Mouse (Mus musculus): ENCODE results near the gene Jmy.

Jmy gene

DNA sequence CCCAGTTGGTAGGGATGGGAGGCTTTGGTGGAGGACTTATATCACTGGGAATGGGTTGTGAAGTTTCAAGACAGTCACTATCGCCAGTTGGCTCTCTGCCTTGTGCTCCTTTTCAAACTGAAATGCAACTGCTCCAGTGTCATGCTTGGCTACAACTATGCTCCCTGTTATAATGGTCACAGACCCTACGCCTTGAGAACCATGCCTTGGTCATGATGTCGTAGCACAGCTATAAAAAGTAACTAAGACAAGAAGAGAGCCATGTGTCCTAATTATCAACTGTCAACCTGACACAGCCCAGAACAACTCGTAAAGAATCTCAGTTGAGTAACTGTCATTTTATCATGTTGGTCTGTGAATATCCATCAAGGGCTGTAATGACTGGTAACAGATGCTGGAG, 41.0 kb downstream of the Jmy start:
- DNase-seq, result peak; percentile 6

DNA sequence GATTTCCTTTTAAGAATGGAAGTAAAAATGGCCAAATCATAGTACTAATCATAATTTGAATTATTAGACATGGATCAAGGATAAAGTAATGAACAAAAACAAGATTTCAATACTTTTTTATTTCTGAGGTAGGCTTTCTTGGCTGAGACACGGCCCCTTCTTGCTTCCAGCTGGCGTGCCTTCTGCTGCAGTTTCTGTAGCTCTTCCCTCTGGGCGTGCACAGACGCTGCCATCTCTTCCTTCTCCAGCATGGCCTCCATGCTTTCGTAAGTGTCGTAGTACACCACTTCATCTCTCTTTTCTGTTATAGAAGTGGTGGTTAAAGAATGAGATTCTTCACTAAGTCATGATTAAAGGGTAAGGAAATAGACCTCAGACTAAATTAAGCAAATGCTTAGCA, 46.3 kb downstream of the Jmy start:
- no peak for DNase-seq

DNA sequence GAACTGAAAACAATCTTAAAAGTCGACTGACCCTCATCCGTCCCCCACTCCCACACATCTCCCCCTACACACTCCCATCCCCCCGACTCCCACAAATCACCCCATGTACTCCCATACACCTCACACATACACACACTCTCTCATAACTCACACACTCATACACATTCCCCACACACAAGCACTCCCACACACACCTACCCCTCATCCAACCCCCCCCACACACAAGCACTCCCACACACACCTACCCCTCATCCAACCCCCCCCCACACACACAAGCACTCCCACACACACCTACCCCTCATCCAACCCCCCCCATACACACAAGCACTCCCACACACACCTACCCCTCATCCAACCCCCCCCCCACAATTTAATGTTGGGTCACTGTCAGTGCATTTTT, 59.4 kb downstream of the Jmy start:
- no peak for DNase-seq

DNA sequence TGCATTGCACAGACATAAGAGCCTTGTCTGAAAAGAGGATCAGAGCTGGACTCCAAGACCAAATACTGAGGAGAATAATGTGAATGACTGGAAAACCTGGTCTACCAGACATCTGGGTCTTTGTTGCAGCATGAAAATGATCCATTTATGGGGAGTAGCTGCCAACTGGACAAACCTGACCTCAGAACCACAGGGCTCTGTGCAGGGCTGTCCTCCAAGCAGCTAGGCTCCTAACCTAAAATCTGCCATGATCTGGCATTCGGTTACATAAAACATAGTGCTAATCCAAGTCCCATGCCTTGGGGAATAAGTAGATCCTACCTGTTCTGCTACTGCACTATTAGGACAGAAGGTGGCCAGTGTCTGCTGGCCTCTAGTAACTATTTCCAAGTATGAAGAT, 70.4 kb downstream of the Jmy start:
- DNase-seq, result no peak

DNA sequence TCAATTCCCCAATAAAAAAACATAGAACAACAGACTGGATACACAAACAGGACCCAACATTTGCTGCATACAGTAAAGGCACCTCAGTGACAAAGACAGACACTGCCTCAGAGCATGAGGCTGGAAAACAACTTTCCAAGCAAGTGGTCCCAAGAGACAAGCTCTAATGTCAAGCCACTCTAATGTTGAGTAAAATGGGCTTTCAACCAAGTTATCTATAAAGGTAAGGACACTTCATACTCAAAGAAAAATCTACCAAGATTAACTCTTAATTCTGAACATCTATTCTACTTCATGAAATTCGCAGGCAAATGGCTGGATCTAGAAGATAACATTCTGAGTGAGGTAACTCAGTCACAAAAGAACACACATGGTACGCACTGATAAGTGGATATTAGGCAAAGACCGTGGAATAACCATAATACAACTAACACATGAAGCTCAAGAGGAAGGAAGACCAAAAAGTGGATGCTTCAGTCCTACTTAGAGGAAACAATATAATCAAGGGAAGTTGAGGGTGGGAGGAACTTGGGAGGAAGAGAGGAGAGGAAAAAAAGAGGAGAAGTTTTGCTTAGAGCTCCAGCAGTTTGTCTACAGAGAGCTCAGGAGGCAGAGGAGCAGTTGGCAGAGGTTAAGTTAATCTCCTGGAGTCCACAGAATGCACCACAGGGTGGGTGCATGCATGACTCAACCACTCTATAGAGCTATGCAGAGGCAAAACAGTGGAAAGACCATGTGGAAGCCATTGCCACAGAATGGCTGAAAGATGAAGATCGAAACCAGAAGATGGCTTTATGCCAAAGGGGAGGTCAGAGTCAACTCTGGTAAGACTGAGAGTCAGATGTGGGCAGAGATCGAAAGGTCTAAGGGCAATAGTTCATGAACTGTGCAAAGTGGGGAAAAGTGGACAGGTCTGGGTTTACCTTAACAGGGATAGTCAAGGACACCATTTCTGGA, 71.4 kb downstream of the Jmy start:
- no peak for DNase-seq

DNA sequence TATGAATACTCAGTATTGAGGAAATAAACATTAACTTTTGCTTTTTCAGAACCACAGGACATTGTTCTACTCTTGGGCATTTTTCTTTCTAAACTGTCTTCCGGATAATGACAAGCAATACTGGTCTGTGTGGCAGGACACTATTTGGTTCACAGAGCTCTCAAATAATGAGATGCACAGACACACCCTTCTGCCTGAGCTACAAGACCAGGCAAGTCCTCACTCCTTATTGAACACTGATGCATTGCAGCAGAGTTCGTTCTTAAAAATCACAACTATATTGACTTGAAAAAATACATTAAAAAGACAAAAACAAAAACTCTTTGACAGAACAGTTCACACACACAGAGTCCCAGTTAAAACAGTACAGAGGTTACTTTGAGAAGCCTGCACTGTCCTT, 76.4 kb downstream of the Jmy start:
- DNase-seq, result no peak

DNA sequence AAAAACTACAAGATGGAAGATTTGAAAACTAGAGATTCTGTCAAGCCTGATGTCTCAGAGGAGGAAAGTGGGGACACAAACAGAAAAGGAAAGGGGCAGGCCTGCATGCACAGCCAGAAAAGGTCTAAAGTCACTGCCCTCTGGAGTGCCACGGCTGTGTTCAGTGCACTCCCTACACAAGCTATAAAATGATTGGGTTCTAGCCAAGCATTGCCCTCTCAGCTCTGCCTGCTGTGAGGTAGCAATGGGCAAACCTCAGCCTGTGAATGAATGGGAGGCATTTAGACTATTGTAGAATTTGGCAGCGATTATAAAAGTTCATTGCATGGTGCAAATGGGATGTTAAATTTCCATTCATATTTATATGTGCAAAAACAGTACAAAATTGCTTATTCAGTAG, 79.8 kb downstream of the Jmy start:
- DNase-seq, result no peak

DNA sequence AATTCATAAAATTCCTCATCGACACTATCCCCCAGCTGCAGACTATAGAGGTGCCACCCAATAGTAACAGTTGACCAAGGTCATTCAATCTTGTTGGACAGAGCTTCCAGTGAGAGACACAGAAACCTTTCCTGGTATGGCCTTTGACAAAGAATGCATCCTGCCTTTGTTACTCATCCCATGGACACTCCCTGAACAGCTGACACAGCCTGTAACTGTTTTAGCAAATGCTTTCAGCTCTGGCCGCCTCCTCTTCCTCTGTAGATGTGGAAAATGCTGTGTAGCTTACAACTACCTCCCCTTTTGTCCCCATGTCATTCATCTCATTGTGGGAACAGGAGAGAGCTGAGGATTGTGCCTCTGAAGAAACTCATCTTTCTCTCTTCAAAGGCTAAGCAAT, 81.3 kb downstream of the Jmy start:
- no peak for DNase-seq

DNA sequence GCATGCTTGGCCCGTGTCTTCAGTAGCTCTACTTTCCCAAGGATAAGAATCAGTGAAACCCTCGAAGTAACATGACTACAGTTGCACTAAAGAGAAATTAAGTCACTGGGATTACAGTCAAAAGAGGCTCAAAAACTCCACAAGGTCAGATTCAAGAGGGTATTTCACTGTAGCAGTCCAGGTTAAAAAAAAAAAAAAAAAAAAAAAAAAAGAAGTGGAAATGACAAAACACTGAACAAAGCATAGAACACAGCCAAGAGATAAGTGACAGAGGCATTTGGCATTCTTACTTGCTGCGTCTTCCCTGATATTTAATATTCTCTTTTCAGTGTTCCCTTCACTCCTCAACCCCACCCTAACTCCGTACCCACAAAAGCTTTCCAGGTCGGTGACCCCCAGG, 84.6 kb downstream of the Jmy start:
- no peak for DNase-seq

DNA sequence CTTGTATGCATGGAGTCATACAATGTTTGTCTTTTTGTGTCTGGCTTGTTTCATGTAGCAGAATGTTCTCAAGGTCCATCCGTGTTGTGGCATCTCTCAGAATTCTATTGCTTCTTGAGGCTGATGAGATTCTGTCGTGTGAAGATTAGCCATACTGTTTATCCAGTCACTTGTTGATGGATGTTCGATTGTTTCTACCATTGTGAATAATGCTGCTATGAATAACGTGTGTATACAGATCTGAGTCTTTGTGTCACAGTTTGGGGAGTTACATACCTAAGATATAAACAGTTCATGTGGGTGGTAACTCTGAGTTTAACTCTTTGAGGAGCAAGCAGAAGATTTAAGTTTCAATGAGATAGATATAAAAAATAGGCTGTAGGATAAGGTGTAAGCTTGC, 89.3 kb downstream of the Jmy start:
- no peak for DNase-seq

DNA sequence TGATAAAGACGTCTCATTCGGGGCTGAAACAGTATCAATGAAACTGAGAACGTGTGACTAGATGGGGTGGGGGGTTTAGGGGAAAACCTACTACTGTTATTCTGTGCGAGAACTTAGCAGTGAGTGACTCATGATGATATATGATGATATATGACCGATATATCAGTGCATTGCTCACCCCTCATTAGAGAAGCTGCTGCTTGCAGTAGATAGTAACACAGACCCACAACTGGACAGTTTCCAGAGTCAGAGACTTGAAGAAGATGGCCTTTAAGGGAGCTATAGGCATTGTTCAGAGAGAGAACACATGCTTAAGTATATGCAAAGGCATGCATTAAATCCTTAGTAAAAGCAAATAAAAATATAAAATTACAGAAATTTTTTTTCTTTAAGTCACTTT, 92.8 kb downstream of the Jmy start:
- no peak for DNase-seq

DNA sequence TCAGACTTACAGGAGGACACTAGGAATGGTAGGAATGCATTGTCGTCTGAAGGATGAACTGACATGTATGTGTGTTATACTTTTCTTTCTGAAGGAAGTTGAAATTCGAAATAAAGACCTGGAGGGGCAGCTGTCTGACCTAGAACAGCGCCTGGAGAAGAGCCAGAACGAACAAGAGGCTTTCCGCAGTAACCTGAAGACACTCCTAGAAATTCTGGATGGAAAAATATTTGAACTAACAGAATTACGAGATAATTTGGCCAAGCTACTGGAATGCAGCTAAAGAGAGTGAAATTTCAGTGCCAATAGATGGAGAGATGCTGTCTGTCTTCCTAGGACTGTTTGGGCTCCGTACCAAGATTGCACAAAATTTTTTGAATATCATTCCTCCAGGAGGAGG, 97.7 kb downstream of the Jmy start:
- no peak for DNase-seq

DNA sequence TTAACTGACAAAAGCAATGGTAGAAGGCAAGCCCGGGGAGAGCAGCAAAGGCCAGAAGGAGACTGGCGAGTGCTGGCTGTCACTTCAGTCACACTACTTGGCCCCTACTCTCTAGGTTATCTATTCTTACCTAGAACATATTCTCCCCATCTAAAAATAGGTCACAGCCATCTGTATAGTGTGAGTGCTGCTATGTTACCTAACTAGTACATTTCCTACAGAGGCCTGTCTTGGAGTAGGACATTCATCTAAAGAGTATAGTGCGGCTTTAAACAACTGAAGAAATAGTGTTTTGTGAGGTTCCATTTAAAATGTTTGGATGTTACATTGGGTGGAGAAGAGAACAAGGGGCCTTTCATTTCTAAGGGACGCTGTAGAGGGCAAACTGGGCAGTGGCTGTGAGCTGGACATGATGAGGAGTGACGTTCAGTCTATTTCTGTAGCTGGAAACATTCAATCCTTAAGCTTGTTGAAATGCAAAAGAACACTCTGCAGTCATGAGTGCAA, 99.8 kb downstream of the Jmy start:
- DNase-seq, result no peak

DNA sequence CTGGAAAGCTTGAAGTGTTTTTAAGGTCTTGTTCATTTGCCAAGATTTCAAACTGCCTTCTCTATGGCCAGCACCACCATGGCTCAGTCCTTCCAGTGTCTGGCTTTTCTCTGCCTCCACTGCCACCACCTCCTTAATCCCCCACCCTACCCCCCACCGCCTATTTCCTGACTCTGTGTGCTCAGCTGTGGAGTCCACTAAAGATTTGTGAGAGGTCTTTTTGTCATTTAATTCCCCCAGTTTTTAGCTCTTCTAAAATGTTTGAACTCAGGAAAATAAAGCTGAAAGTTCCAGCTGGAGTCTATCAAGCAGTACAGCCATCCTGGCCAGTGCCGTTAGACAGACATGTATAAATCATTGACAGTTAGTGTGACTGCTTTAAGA, 110.4 kb downstream of the Jmy start:
- DNase-seq, result peak; percentile 38

DNA sequence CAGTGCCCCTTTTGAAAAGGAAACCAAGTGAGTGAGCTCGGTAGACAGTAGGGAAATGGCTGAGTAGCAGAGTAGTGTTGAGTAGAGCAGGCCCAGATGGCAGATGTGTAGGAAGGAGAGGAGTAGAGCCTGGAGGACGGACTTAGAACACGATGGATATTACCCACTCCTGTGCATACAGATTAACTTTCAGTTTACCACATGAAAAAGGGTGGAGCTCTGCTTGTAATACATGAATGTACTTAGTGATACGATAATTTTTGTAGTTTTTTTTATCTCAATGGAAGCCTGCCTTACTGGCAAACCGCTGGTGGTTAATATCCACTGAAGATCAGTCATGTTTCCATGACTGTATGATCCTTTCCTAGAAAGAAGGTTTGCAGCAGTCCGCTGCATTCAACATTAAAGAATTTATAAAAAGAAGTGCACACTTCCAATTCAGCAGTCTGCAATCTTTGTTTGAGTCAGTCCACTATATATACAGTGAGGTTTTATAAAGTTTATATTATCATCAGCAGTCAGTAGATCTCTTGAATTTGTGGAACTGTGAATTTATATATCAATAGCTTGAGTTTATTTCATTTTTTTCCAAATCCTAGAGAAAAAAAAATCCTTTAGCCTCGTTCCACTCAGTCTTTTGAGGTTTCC, 110.9 kb downstream of the Jmy start:
- no peak for DNase-seq

DNA sequence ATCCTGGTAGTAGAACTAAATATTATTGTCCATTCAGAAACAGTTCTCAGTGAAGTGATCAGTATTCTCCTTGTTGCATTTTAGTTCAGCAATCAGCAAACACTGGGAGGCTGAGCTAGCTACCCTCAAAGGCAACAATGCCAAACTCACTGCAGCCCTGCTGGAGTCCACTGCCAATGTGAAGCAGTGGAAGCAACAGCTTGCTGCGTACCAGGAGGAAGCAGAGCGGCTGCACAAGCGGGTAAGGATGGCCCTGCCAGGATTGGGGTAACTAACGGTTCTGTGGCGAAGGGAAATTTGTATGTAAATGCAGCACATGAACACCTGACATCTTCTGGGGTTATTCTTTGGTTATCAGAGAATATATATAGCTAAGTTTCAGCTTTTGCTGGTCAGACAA, 112.2 kb downstream of the Jmy start:
- DNase-seq, result no peak

DNA sequence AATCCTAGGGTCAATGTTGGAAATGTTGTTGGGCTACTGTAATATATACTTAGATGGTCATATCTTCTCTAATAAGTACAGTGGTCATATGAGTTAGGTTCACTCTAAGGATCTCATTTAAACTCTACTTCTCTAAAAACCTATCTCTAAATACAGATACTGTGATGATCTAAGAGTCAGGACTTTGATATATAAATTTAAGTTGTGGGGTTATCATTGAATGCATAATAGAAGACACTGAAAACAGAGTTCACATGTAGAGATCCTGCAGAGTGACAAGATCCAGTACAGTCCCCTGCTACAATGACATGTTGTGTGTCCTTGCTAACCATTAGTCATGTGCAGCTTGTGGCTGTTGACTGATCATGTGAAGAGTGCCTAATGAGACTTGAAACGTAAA, 114.5 kb downstream of the Jmy start:
- DNase-seq, result no peak

DNA sequence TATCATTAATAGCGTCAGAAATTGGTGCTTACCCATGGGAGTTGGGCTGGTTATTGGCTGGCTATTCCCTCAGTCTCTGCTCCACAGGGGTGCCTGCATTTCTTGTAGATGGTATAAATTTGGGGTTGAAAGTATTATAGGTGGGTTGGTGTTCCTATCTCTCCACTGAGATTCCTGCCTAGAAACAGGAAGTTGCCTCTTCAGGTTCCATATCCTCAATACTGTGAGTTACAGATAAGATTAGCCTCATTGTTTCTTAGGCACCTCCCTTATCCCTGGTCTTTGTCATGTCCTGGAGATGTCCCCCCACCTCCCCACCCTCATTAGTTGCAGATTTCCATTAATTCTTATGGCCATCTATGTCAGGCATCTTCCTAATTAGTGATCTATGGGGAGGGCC, 115.1 kb downstream of the Jmy start:
- DNase-seq, result no peak

DNA sequence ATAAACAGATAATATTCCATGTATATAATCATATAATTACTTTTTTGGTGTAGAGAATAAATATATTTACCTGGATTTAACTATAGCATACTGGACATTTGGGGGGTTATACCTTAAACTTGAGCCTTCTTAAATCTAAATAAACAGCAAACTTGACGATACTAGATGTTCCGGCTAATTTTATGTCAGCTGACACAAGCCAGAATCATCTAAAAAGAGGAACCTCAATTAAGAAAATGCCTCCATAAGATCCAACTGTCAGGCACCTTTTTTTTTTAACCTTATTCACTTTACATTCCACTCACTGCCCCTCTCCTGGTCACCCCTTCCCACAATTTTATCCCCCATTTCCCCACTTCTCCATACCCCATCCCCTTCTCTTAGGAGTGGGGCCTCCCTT, 116.0 kb downstream of the Jmy start:
- DNase-seq, result no peak

DNA sequence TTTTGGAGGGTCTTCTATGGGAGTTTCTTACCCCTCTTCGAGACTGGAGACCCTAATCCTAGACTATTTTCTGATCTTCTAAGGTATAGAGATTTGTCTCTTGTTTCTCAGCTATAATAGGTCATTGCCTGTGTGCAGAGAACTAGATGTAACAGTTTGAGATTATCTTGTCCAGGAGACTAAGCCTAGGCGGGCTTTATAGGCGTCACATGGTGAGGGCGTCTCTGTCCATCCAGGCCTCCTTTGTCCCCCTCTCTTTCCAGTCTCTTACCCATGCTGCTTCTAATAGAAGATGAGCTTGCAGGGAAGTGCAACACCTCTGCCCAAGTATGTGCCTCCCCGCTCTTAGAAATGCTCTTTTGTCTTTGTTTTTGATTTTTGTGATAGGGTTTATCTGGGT, 116.5 kb downstream of the Jmy start:
- no peak for DNase-seq

DNA sequence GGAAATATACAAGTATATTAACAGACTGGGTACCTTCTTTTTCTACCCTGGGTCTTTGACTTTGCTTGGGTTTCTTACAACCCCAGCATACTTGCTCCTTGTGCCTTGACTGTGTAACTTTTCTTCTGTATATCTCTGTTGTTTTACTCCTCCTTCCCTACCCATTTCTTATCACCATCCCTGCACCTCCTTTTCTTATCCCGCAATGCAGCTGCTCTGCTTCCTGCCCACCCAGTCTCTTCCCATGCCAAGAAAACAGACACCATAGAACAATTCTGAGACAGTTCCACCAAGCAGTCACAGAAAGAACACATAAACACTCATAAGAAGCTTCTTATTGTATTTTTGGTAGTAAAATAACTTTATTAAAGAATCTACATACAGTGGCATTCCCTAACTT, 118.3 kb downstream of the Jmy start:
- no peak for DNase-seq

DNA sequence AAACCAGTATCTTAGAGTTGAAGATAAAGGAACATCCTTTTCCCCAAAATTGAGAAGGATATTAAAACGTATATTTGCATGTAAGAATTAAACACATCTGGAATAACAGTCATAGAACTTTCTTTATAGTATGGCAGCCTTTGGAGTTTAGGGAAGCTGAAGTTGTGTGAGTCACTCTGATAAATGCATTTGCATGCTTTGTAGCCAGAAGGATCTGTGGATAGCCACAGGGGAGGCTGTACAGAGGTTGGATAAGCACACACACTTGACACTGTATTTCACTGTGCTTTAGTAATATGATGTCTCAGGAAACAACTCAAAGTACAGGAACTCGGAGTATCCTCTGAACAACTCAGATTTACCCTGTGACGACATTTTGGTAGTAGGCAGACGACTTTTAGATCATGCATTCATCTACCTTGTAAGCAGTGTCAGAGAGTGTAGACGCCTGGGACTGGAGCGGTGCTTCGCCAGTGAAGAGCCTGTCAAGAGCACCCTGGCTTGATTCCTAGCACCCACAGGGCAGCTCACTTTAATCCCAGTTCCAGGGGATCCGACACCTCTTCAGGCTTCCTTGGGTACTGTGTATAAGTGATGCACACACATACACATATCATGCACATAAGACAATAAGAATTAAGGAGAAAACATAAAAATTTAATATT, 119.1 kb downstream of the Jmy start:
- DNase-seq, result no peak

All from kidney, postnatal 14 days (tissue).